Mouse (Mus musculus) monocyte, adult 2 months (primary cell): ENCODE data around the gene Krt88.

Experiments
- DNase-seq, 2 experiments: peaks; one replicate each; pipeline ENCODE4 v3.0.0; 2022; ENCODE audit warnings: low spot score in 2 of 2, low read depth in 1 of 2

Gene Krt88

GRCm38 (mm10) chr15:101472952-101473528, 25.5 kb downstream of the Krt88 start, which contains the start of gene Krt86:
Gene Krt86 (plus strand): TSS chr15:101473478.
- DNase-seq: no peak

- DNase-seq: no peak
These were observed 31.6 kb downstream of the Krt88 start for GRCm38 (mm10) chr15:101479007-101479665.

GRCm38 (mm10) chr15:101479666-101480060, 32.1 kb downstream of the Krt88 start:
- DNase-seq: no peak

GRCm38 (mm10) chr15:101482056-101482455, 34.5 kb downstream of the Krt88 start:
- no peak for DNase-seq

GRCm38 (mm10) chr15:101483646-101484045, 36.1 kb downstream of the Krt88 start:
- DNase-seq: no peak

GRCm38 (mm10) chr15:101484939-101485338, 37.4 kb downstream of the Krt88 start:
- no peak for DNase-seq

GRCm38 (mm10) chr15:101485911-101486635, 38.5 kb downstream of the Krt88 start:
- no peak for DNase-seq

GRCm38 (mm10) chr15:101491431-101491830, 43.9 kb downstream of the Krt88 start, which contains the start of gene Krt83:
Gene Krt83 (minus strand): TSS chr15:101491512.
- no peak for DNase-seq

GRCm38 (mm10) chr15:101492718-101493117, 45.2 kb downstream of the Krt88 start:
- no peak for DNase-seq

GRCm38 (mm10) chr15:101493713-101494112, 46.2 kb downstream of the Krt88 start:
- no peak for DNase-seq

- DNase-seq: no peak
These were observed 46.7 kb downstream of the Krt88 start for GRCm38 (mm10) chr15:101494203-101494602.

- no peak for DNase-seq
These were observed 47.7 kb downstream of the Krt88 start for GRCm38 (mm10) chr15:101495266-101495665.

- no peak for DNase-seq
These were observed 49.6 kb downstream of the Krt88 start for GRCm38 (mm10) chr15:101497181-101497580.
